Mouse (Mus musculus): ENCODE data around the gene Gnai2. TPM values are rescaled to one million over a fixed set of nuclear protein-coding genes. Genes with fewer than 3 reads are reported as not detected.
"Not testable (repeated sequence)": the region's sequence is repeated elsewhere in the genome, so short reads cannot be mapped to it uniquely, and the experiment has no call there.

The Gnai2 gene
- 371 and 423 TPM in 2 replicates for polyA plus RNA-seq (2014; fragmentation: Nextera tagmentation; extraction: Ambion mirVana)

DNA sequence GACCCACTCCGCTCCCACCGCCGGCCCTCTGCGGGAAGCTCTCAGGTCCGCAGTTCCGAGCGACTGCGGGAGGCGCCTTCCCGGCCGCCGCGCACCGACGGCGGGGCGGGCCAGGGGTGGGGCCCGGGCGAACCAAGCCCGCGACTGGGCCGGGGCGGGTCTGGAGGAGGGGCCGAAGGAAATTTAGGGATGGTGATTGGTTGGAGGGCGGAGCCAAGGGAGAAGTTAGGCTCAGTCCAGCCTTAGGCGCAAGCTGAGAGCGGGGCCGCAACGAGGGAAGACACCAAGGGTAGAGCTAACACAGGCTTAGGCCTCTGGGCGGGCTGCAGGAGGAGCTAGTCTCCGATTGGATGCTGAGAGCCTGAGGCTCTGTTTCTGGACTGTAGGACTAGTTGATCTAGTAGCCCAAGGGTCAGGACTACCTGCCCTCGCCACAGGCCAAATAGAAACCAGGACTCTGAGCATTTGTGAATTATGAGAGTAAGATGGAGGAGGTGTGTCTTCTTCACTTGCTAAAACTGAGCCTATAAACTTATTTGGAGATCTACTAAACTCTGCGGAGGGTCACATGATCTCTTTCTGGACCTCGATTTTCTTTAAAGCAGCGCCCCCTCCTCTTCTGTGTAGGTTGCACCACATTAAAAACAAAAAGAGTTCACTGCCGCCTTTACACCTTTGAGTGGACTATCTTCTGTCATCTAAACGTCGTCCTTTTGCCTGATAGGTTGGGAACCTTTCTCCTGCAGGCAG lies at the start of gene Gnai2:
Gene Gnai2 (minus strand): TSS at position 89 of the 750 bp plus-strand sequence.
- Histone ChIP-seq H3K27ac (ENCODE audit: low read depth, low read length) (peak within 1 kb of the TSS; percentile 96), H3K4me1 (ENCODE audit: control insufficient read depth, insufficient read depth, low read length) (peaks cover 40% of the 10 kb centered on the region), H3K36me3 (ENCODE audit: control insufficient read depth, insufficient read depth, low read length) (no peaks in the 10 kb centered on the region), H3K4me3 (ENCODE audit: low read depth, low read length) (peak within 1 kb of the TSS; percentile 79), H3K27me3 (replicated peaks; ENCODE audit: control insufficient read depth, insufficient read depth, low read length) (no peaks in the 10 kb centered on the region), H3K9ac (ENCODE audit: low read length) (peak within 1 kb of the TSS; percentile 78), H3K9me3 (replicated peaks; ENCODE audit: control insufficient read depth, low read length) (no peaks in the 10 kb centered on the region), H3K4me2 (ENCODE audit: low read length) (peak within 1 kb of the TSS; percentile 92)
- peak; percentile 97 for DNase-seq (ENCODE audit: low spot score)
- WGBS = 4% methylated on average over 37 of the region's 38 CpGs
- ATAC-seq = peak; percentile 90

DNA sequence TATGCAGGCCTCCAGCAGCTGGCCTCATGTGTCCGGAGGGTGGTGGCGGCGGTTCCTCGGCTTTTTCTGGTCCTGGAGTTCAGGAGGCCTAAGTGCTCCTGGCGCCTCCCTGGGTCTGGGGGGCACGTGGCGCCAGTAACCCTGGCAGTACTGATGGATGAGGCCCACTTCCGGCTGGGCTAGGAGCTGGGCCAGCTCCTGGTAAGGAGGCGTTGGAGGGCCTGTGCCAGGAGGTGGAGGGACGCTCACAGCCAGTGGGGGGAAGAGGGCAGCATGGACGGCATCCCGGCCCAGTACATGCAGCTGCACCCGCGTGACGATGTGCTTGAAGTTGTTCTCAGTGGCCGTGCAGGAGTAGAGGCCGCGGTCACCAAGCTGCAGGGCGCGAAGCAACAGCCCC lies 47.2 kb upstream of the Gnai2 start:
- H3K4me3 ChIP-seq (ENCODE audit: low read depth, low read length) = no peak overlapping the region
- H3K4me1 ChIP-seq (ENCODE audit: control insufficient read depth, insufficient read depth, low read length) = no peaks in the 10 kb centered on the region
- H3K9ac ChIP-seq (ENCODE audit: low read length) = no peak overlapping the region
- DNase-seq (ENCODE audit: low spot score) (no peak), ATAC-seq (no peak)
- no peaks in the 10 kb centered on the region for H3K9me3 ChIP-seq (replicated peaks; ENCODE audit: control insufficient read depth, low read length)
- H3K4me2 ChIP-seq (ENCODE audit: low read length) = no peak overlapping the region
- H3K27me3 ChIP-seq (replicated peaks; ENCODE audit: control insufficient read depth, insufficient read depth, low read length) = peaks cover under 1% of the 10 kb centered on the region; the same call in 1 of the 2 replicates
- 87% methylated on average over 20 of the region's 20 CpGs for WGBS
- peaks cover 37% of the 10 kb centered on the region for H3K36me3 ChIP-seq (ENCODE audit: control insufficient read depth, insufficient read depth, low read length)
- H3K27ac ChIP-seq (ENCODE audit: low read depth, low read length) = 0 out of 2 replicates have a peak overlapping the region, but pooled peaks have one; percentile 33

DNA sequence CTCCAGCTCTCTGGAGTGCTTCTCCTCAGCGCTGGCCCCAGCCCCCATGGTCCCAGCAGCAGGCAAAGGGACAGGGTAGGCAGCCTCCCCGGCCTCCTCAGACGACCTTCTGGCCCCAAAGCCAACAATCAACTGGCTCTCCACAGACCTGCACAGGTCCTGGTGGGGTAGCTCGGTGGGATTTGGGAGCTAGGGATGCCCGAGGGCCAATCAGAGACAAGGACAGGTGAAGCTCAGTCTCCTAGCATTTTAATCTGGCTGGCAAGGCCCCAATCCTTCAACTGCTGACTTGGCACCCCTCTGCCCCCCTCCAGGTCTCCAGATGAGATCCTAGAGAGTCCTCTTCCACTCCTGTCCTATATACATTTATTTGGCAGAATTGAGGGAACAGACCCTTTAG lies 44.3 kb upstream of the Gnai2 start, which contains the start of gene Gnat1:
Gene Gnat1 (minus strand): TSS at position 212 of the 400 bp plus-strand sequence.
- no peak within 1 kb of the TSS for H3K4me2 ChIP-seq (ENCODE audit: low read length)
- DNase-seq (ENCODE audit: low spot score) (no peak), ATAC-seq (no peak)
- 61% methylated on average over 5 of the region's 5 CpGs for WGBS
- no peak within 1 kb of the TSS for H3K27ac ChIP-seq (ENCODE audit: low read depth, low read length)
- H3K36me3 ChIP-seq (ENCODE audit: control insufficient read depth, insufficient read depth, low read length) = peaks cover 20% of the 10 kb centered on the region
- no peak within 1 kb of the TSS for H3K4me3 ChIP-seq (ENCODE audit: low read depth, low read length)
- peaks cover 24% of the 10 kb centered on the region for H3K27me3 ChIP-seq (replicated peaks; ENCODE audit: control insufficient read depth, insufficient read depth, low read length)
- no peak within 1 kb of the TSS for H3K9ac ChIP-seq (ENCODE audit: low read length)
- H3K4me1 ChIP-seq (ENCODE audit: control insufficient read depth, insufficient read depth, low read length) = peaks cover 3% of the 10 kb centered on the region
- no peaks in the 10 kb centered on the region for H3K9me3 ChIP-seq (replicated peaks; ENCODE audit: control insufficient read depth, low read length)

GRCm38 (mm10) chr9:107678861-107679260 lies 43.7 kb upstream of the Gnai2 start:
- peaks cover 3% of the 10 kb centered on the region for H3K4me1 ChIP-seq (ENCODE audit: control insufficient read depth, insufficient read depth, low read length)
- no peak for ATAC-seq
- H3K27me3 ChIP-seq (replicated peaks; ENCODE audit: control insufficient read depth, insufficient read depth, low read length) = peaks cover 24% of the 10 kb centered on the region
- H3K4me3 ChIP-seq (ENCODE audit: low read depth, low read length) = no peak overlapping the region
- peaks cover 13% of the 10 kb centered on the region for H3K36me3 ChIP-seq (ENCODE audit: control insufficient read depth, insufficient read depth, low read length)
- DNase-seq (ENCODE audit: low spot score) = no peak
- no peak overlapping the region for H3K27ac ChIP-seq (ENCODE audit: low read depth, low read length)
- no peak overlapping the region for H3K9ac ChIP-seq (ENCODE audit: low read length)
- WGBS = 92% methylated on average over 2 of the region's 2 CpGs
- no peaks in the 10 kb centered on the region for H3K9me3 ChIP-seq (replicated peaks; ENCODE audit: control insufficient read depth, low read length)
- H3K4me2 ChIP-seq (ENCODE audit: low read length) = no peak overlapping the region

GRCm38 (mm10) chr9:107677819-107678526 lies 42.8 kb upstream of the Gnai2 start:
- ATAC-seq; H3K4me2 ChIP-seq (ENCODE audit: low read length); H3K9ac ChIP-seq (ENCODE audit: low read length); H3K9me3 ChIP-seq (replicated peaks; ENCODE audit: control insufficient read depth, low read length); H3K36me3 ChIP-seq (ENCODE audit: control insufficient read depth, insufficient read depth, low read length); H3K4me1 ChIP-seq (ENCODE audit: control insufficient read depth, insufficient read depth, low read length); H3K27ac ChIP-seq (ENCODE audit: low read depth, low read length); H3K4me3 ChIP-seq (ENCODE audit: low read depth, low read length): not testable (repeated sequence)
- WGBS = 41% methylated on average over 14 of the region's 14 CpGs
- H3K27me3 ChIP-seq (replicated peaks; ENCODE audit: control insufficient read depth, insufficient read depth, low read length) = peaks cover 24% of the 10 kb centered on the region
- DNase-seq (ENCODE audit: low spot score) = peak; percentile 89

- Histone ChIP-seq H3K27ac (ENCODE audit: low read depth, low read length) (no peak overlapping the region), H3K9ac (ENCODE audit: low read length) (no peak overlapping the region), H3K9me3 (replicated peaks; ENCODE audit: control insufficient read depth, low read length) (no peaks in the 10 kb centered on the region), H3K4me2 (ENCODE audit: low read length) (no peak overlapping the region; the same call in 1 of the 2 replicates), H3K36me3 (ENCODE audit: control insufficient read depth, insufficient read depth, low read length) (0 out of 2 replicates have a peak, but pooled peaks cover 3% of the 10 kb centered on the region), H3K4me1 (ENCODE audit: control insufficient read depth, insufficient read depth, low read length) (peaks cover 3% of the 10 kb centered on the region), H3K4me3 (ENCODE audit: low read depth, low read length) (no peak overlapping the region), H3K27me3 (replicated peaks; ENCODE audit: control insufficient read depth, insufficient read depth, low read length) (peaks cover 24% of the 10 kb centered on the region)
- WGBS = 24% methylated on average over 17 of the region's 17 CpGs
- no peak; the same call in 1 of the 2 replicates for ATAC-seq
- peak; percentile 59 for DNase-seq (ENCODE audit: low spot score)
Measured at GRCm38 (mm10) chr9:107677091-107677784, 42.1 kb upstream of the Gnai2 start.

DNA sequence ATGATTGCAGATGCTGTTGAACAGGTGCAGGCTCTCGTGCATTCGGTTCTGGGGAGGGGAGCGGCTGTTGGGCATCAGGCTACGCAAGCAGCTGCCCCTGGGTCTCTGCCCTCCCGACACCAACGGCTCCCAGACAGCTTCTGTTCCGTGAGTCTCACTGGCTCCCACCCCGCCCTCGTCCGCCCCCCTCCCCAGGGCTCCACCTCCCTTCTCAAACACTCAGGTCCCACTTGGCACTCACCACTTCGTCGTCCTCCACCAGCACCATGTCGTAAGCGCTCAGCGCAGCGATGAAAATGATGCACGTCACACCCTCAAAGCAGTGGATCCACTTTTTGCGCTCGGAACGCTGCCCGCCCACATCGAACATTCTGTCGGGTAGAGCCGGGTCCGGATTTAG lies 41.1 kb upstream of the Gnai2 start:
- peak; percentile 39 for DNase-seq (ENCODE audit: low spot score)

DNA sequence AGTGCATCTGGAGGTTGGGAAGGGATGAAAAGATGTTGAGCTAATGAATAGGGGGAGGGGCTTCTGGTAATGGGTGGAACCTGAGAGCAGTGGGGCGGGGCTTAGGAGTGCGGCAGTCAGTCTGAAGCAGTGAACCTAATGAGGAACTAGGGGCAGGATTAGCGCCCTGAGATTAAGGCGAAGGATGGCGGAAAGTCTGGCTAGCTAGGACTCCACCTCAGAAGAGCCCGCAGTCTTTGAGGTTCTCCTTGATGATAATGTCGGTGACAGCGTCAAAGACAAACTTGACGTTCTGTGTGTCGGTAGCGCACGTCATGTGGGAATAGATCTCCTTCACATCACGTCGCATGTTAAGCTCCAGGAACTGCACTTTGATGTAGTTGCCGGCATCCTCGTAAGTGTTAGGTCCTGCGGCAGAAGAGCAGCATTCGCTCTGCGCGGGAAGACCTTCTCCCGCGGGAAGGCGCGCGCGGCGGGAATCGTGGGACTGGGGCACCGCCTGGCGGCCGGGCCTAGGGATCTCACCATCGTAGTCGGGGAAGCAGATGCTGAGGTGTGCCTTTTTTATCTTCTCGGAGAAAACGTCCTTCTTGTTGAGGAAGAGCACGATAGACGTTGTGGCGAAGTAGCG lies 40.6 kb upstream of the Gnai2 start:
- Histone ChIP-seq H3K4me3 (ENCODE audit: low read depth, low read length) (peak overlapping the region; percentile 27), H3K9me3 (replicated peaks; ENCODE audit: control insufficient read depth, low read length) (no peaks in the 10 kb centered on the region), H3K9ac (ENCODE audit: low read length) (peak overlapping the region; percentile 58), H3K36me3 (ENCODE audit: control insufficient read depth, insufficient read depth, low read length) (no peaks in the 10 kb centered on the region), H3K27ac (ENCODE audit: low read depth, low read length) (no peak overlapping the region), H3K4me2 (ENCODE audit: low read length) (peak overlapping the region; percentile 71), H3K27me3 (replicated peaks; ENCODE audit: control insufficient read depth, insufficient read depth, low read length) (peaks cover 24% of the 10 kb centered on the region), H3K4me1 (ENCODE audit: control insufficient read depth, insufficient read depth, low read length) (peaks cover 3% of the 10 kb centered on the region)
- DNase-seq (ENCODE audit: low spot score) (peak; percentile 82), ATAC-seq (peak; percentile 77)
- WGBS = under 1% methylated on average over 39 of the region's 39 CpGs

More for the DNA sequence above, 41.1 kb upstream of the Gnai2 start:
- under 1% methylated on average over 25 of the region's 25 CpGs for WGBS
- Histone ChIP-seq H3K4me2 (ENCODE audit: low read length) (peak overlapping the region; percentile 71), H3K9ac (ENCODE audit: low read length) (peak overlapping the region; percentile 58), H3K27ac (ENCODE audit: low read depth, low read length) (no peak overlapping the region), H3K4me1 (ENCODE audit: control insufficient read depth, insufficient read depth, low read length) (peaks cover 3% of the 10 kb centered on the region), H3K36me3 (ENCODE audit: control insufficient read depth, insufficient read depth, low read length) (no peaks in the 10 kb centered on the region), H3K27me3 (replicated peaks; ENCODE audit: control insufficient read depth, insufficient read depth, low read length) (peaks cover 24% of the 10 kb centered on the region), H3K9me3 (replicated peaks; ENCODE audit: control insufficient read depth, low read length) (no peaks in the 10 kb centered on the region), H3K4me3 (ENCODE audit: low read depth, low read length) (peak overlapping the region; percentile 27)
- peak; percentile 43 for ATAC-seq
